Comparison of ENCODE assay signal across 8 mouse cellular contexts in the genomic region with DNA sequence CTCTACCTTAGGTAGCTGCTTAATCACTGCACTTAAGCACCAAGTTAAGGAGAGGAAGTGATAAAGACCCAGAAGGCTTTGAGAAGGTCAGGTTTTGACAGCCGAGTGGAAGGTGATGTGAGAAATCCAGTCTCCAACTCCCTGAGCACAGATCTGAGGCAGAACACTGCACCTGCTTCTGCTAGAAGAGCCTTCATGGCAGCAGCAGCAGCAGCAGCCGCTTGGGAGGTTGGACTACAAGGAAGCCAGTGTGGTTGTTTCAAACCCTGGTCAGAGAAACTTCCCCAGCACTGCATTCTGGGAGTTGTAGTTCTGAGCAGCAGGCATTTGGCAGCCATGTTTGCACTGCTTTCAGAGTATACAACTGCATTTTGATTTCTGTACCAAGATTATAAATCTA.
DNase-seq lines count a peak whose midpoint lies in the region; ATAC-seq and TF ChIP-seq lines count a peak whose summit lies in the region.

No protein-coding gene starts in this region.

- H3K27me3 ChIP-seq in kidney, embryonic 15.5 days = no peaks in the 10 kb centered on the region
- no peaks in the 10 kb centered on the region for H3K27me3 ChIP-seq in liver, embryonic 11.5 days (replicated peaks; ENCODE audit: control insufficient read depth, insufficient read depth, low read length)
- no peaks in the 10 kb centered on the region for H3K27me3 ChIP-seq in midbrain, postnatal 0 days (ENCODE audit: insufficient read depth, low read length)
- H3K27me3 ChIP-seq in stomach, embryonic 16.5 days (ENCODE audit: control insufficient read depth, insufficient read depth, low read length) = no peaks in the 10 kb centered on the region

- peak overlapping the region; percentile 54 for H3K27ac ChIP-seq in kidney, embryonic 15.5 days
- no peak overlapping the region for H3K27ac ChIP-seq in liver, embryonic 11.5 days (ENCODE audit: low read depth, low read length)
- peak overlapping the region; percentile 55 for H3K27ac ChIP-seq in midbrain, postnatal 0 days (ENCODE audit: low read depth, low read length)
- H3K27ac ChIP-seq in stomach, embryonic 16.5 days (ENCODE audit: low read length) = no peak overlapping the region

- H3K4me3 ChIP-seq in kidney, embryonic 15.5 days (replicated peaks) = peak overlapping the region; percentile 28
- no peak overlapping the region for H3K4me3 ChIP-seq in liver, embryonic 11.5 days (ENCODE audit: low read depth, low read length)
- H3K4me3 ChIP-seq in midbrain, postnatal 0 days (ENCODE audit: low read depth, low read length) = no peak overlapping the region; the same call in 1 of the 2 replicates
- H3K4me3 ChIP-seq in stomach, embryonic 16.5 days (replicated peaks; ENCODE audit: low read length) = peak overlapping the region; percentile 31

- ATAC-seq in kidney, embryonic 15.5 days (replicated peaks; ENCODE audit: low FRiP score) = peak; percentile 61
- ATAC-seq in liver, embryonic 11.5 days (replicated peaks; ENCODE audit: low FRiP score) = peak; percentile 68; the same call in 1 of the 2 replicates
- peak; percentile 70 for ATAC-seq in midbrain, postnatal 0 days (ENCODE audit: low FRiP score)
- ATAC-seq in stomach, embryonic 16.5 days (ENCODE audit: insufficient read depth, low FRiP score) = peak; percentile 72; the same call in 1 of the 2 replicates

- H3K4me1 ChIP-seq in kidney, embryonic 15.5 days = peaks cover 19% of the 10 kb centered on the region
- peaks cover under 1% of the 10 kb centered on the region; the same call in 1 of the 2 replicates for H3K4me1 ChIP-seq in liver, embryonic 11.5 days (replicated peaks; ENCODE audit: control insufficient read depth, insufficient read depth, low read length)
- peaks cover 6% of the 10 kb centered on the region; the same call in 1 of the 2 replicates for H3K4me1 ChIP-seq in midbrain, postnatal 0 days (ENCODE audit: insufficient read depth, low read length)
- H3K4me1 ChIP-seq in stomach, embryonic 16.5 days (ENCODE audit: control insufficient read depth, insufficient read depth, low read length) = peaks cover 7% of the 10 kb centered on the region

- 21% methylated on average over 2 of the region's 2 CpGs for WGBS in kidney, embryonic 15.5 days
- WGBS in liver, embryonic 11.5 days = 23% methylated on average over 2 of the region's 2 CpGs
- WGBS in midbrain, postnatal 0 days = 17% methylated on average over 2 of the region's 2 CpGs
- WGBS in stomach, embryonic 16.5 days = 20% methylated on average over 2 of the region's 2 CpGs

- H3K9ac ChIP-seq in kidney, embryonic 15.5 days = no peak overlapping the region
- H3K9ac ChIP-seq in liver, embryonic 11.5 days (ENCODE audit: low read depth, low read length) = no peak overlapping the region
- no peak overlapping the region for H3K9ac ChIP-seq in midbrain, postnatal 0 days (replicated peaks; ENCODE audit: low read length, poor library complexity, severe bottlenecking)
- peak overlapping the region; percentile 57 for H3K9ac ChIP-seq in stomach, embryonic 16.5 days (ENCODE audit: low read length)

- no peaks in the 10 kb centered on the region for H3K36me3 ChIP-seq in kidney, embryonic 15.5 days
- H3K36me3 ChIP-seq in liver, embryonic 11.5 days (ENCODE audit: control insufficient read depth, insufficient read depth, low read length) = no peaks in the 10 kb centered on the region
- H3K36me3 ChIP-seq in midbrain, postnatal 0 days (ENCODE audit: insufficient read depth, low read length) = no peaks in the 10 kb centered on the region
- H3K36me3 ChIP-seq in stomach, embryonic 16.5 days (ENCODE audit: control insufficient read depth, insufficient read depth, low read length) = no peaks in the 10 kb centered on the region

- DNase-seq in cerebellum, adult 18-20 months = peak; percentile 51 to 79
- no peak for DNase-seq in cerebellum, adult 11 months
- DNase-seq in embryo, embryonic 10 days (ENCODE audit: low spot score) = peak; percentile 83
- DNase-seq in heart, adult 8-10 months (ENCODE audit: low spot score) = peak; percentile 49
- DNase-seq in liver, embryonic 11.5 days (ENCODE audit: low spot score) = no peak
- peak; percentile 92 for DNase-seq in midbrain, postnatal 0 days (ENCODE audit: low spot score)

- TF ChIP-seq CTCF in midbrain, postnatal 0 days (IDR thresholded peaks at IDR 0.05) = no peak

- H3K4me2 ChIP-seq in kidney, embryonic 15.5 days = peak overlapping the region; percentile 49
- no peak overlapping the region for H3K4me2 ChIP-seq in liver, embryonic 11.5 days
- H3K4me2 ChIP-seq in midbrain, postnatal 0 days (ENCODE audit: low read depth, low read length, poor library complexity, severe bottlenecking) = peak overlapping the region; percentile 36; the same call in 1 of the 2 replicates
- peak overlapping the region; percentile 36 for H3K4me2 ChIP-seq in stomach, embryonic 16.5 days (ENCODE audit: low read depth, low read length)

- H3K9me3 ChIP-seq in kidney, embryonic 15.5 days (replicated peaks) = no peaks in the 10 kb centered on the region
- H3K9me3 ChIP-seq in liver, embryonic 11.5 days (ENCODE audit: control insufficient read depth, low read length) = no peaks in the 10 kb centered on the region
- no peaks in the 10 kb centered on the region for H3K9me3 ChIP-seq in midbrain, postnatal 0 days (ENCODE audit: low read length)
- no peaks in the 10 kb centered on the region for H3K9me3 ChIP-seq in stomach, embryonic 16.5 days (replicated peaks; ENCODE audit: control insufficient read depth, low read length)

Comparison
In these comparisons a context has a peak if more than half of its experiments do, and no peak if none do; other contexts are left out.
1. DNase-seq: peak in cerebellum, adult 18-20 months (2 of 2), embryo, embryonic 10 days (single experiment), heart, adult 8-10 months (single experiment) and midbrain, postnatal 0 days (single experiment); none in cerebellum, adult 11 months (single experiment) and liver, embryonic 11.5 days (single experiment).
2. H3K27ac ChIP-seq: peak in kidney, embryonic 15.5 days (single experiment) and midbrain, postnatal 0 days (single experiment); none in liver, embryonic 11.5 days (single experiment) and stomach, embryonic 16.5 days (single experiment).
3. H3K4me3 ChIP-seq: peak in kidney, embryonic 15.5 days (single experiment) and stomach, embryonic 16.5 days (single experiment); none in liver, embryonic 11.5 days (single experiment) and midbrain, postnatal 0 days (single experiment).
4. Peak in every context shown above with its lines, with median percentiles within 50 percentile points of each other: ATAC-seq.